ENCODE assay signal across 8 mouse cellular contexts in genomic region chr4:141545743-141546333, GRCm38 (mm10). TPM values are rescaled to one million over a fixed set of nuclear protein-coding genes. Genes with fewer than 3 reads are reported as not detected.
DNase-seq lines count a peak whose midpoint lies in the region; ATAC-seq and TF ChIP-seq lines count a peak whose summit lies in the region.

No protein-coding gene starts in this region.

- no peaks in the 10 kb centered on the region for H3K9me3 ChIP-seq in forebrain, embryonic 15.5 days
- H3K9me3 ChIP-seq in lung, embryonic 14.5 days (ENCODE audit: low read depth, low read length) = no peaks in the 10 kb centered on the region

- peak overlapping the region; percentile 95 for H3K9ac ChIP-seq in forebrain, embryonic 15.5 days (replicated peaks)
- peak overlapping the region; percentile 99 for H3K9ac ChIP-seq in lung, embryonic 14.5 days

- H3K36me3 ChIP-seq in forebrain, embryonic 15.5 days = no peaks in the 10 kb centered on the region
- no peaks in the 10 kb centered on the region for H3K36me3 ChIP-seq in lung, embryonic 14.5 days (ENCODE audit: insufficient read depth)
- H3K36me3 ChIP-seq in thymus, adult 2 months (ENCODE audit: control insufficient read depth, insufficient read depth, low read length) = no peaks in the 10 kb centered on the region

- peak; percentile 62 for ATAC-seq in forebrain, embryonic 15.5 days (replicated peaks)
- peak; percentile 77 for ATAC-seq in lung, embryonic 14.5 days (ENCODE audit: insufficient read depth)

- intact Hi-C loops in heart, postnatal 36 days (cut with DNase I) = loop anchor here (1.0 kb wide), 1 partner anchor 13 kb away; no protein-coding TSS in a partner anchor

- H3K27ac ChIP-seq in forebrain, embryonic 15.5 days (replicated peaks) = peak overlapping the region; percentile 100
- H3K27ac ChIP-seq in layer of hippocampus, adult 2 months = peak overlapping the region; percentile 100
- peak overlapping the region; percentile 100 for H3K27ac ChIP-seq in lung, embryonic 14.5 days (ENCODE audit: low read depth)
- peak overlapping the region; percentile 99 for H3K27ac ChIP-seq in olfactory bulb, adult 2 months (ENCODE audit: insufficient read depth, low read depth, low read length)
- peak overlapping the region; percentile 99 for H3K27ac ChIP-seq in thymus, adult 2 months (ENCODE audit: control insufficient read depth, insufficient read depth, low read length)

- DNase-seq in ES-CJ7 (ENCODE audit: low read depth, low spot score) = peak; percentile 99
- peak; percentile 99 for DNase-seq in cerebellum, adult 11 months
- DNase-seq in heart, postnatal 36 days = peak; percentile 98
- DNase-seq in layer of hippocampus, adult 2 months (ENCODE audit: low spot score in 2 of 2) = peak; percentile 99 to 100
- peak; percentile 100 for DNase-seq in lung, embryonic 14.5 days
- peak; percentile 99 for DNase-seq in thymus, adult 2 months

- no peak for TF ChIP-seq CTCF in layer of hippocampus, adult 2 months (conservative IDR thresholded peaks at IDR 0.05)
- no peak for TF ChIP-seq CTCF in lung, embryonic 14.5 days (IDR thresholded peaks at IDR 0.05; ENCODE audit: low read depth)
- TF ChIP-seq CTCF in olfactory bulb, adult 2 months (IDR thresholded peaks at IDR 0.05; ENCODE audit: insufficient read depth, low read depth, low read length) = no peak
- TF ChIP-seq CTCF in thymus, adult 2 months (IDR thresholded peaks at IDR 0.05; ENCODE audit: borderline replicate concordance, control insufficient read depth, extremely low read depth, insufficient read depth, low read length, poor library complexity) = peak; percentile 49; the same call in 1 of the 2 replicates

- under 1% methylated on average over 56 of the region's 56 CpGs for WGBS in forebrain, embryonic 15.5 days
- under 1% methylated on average over 55 of the region's 56 CpGs for WGBS in lung, embryonic 14.5 days
- 0% methylated on average over 55 of the region's 56 CpGs for WGBS in olfactory bulb, adult 2 months
- WGBS in thymus, adult 2 months = under 1% methylated on average over 52 of the region's 56 CpGs

- H3K27me3 ChIP-seq in forebrain, embryonic 15.5 days = no peaks in the 10 kb centered on the region
- no peaks in the 10 kb centered on the region for H3K27me3 ChIP-seq in lung, embryonic 14.5 days (ENCODE audit: insufficient read depth, low read length)
- no peaks in the 10 kb centered on the region for H3K27me3 ChIP-seq in thymus, adult 2 months (ENCODE audit: control insufficient read depth, insufficient read depth, low read length)

- peak overlapping the region; percentile 61 for H3K4me3 ChIP-seq in forebrain, embryonic 15.5 days
- H3K4me3 ChIP-seq in layer of hippocampus, adult 2 months = peak overlapping the region; percentile 96
- peak overlapping the region; percentile 81 for H3K4me3 ChIP-seq in lung, embryonic 14.5 days (ENCODE audit: low read depth, low read length)
- H3K4me3 ChIP-seq in olfactory bulb, adult 2 months (ENCODE audit: insufficient read depth, low read depth, low read length) = peak overlapping the region; percentile 71
- H3K4me3 ChIP-seq in thymus, adult 2 months (ENCODE audit: control insufficient read depth, insufficient read depth, low read length) = peak overlapping the region; percentile 91

- TF ChIP-seq POLR2A in olfactory bulb, adult 2 months (IDR thresholded peaks at IDR 0.05; ENCODE audit: insufficient read depth, low read depth, low read length) = peak; percentile 92
- TF ChIP-seq POLR2A in thymus, adult 2 months (IDR thresholded peaks at IDR 0.05; ENCODE audit: control insufficient read depth, extremely low read depth, insufficient read depth, low read length, poor library complexity) = peak; percentile 96

- peaks cover 39% of the 10 kb centered on the region for H3K4me1 ChIP-seq in forebrain, embryonic 15.5 days
- no peaks in the 10 kb centered on the region for H3K4me1 ChIP-seq in lung, embryonic 14.5 days (ENCODE audit: insufficient read depth)
- 0 out of 2 replicates have a peak, but pooled peaks cover 2% of the 10 kb centered on the region for H3K4me1 ChIP-seq in olfactory bulb, adult 2 months (ENCODE audit: control insufficient read depth, insufficient read depth, low read length)
- H3K4me1 ChIP-seq in thymus, adult 2 months (replicated peaks; ENCODE audit: control insufficient read depth, insufficient read depth, low read length) = peaks cover 7% of the 10 kb centered on the region; the same call in 1 of the 2 replicates

- H3K4me2 ChIP-seq in forebrain, embryonic 15.5 days (replicated peaks) = peak overlapping the region; percentile 93
- peak overlapping the region; percentile 93 for H3K4me2 ChIP-seq in lung, embryonic 14.5 days

RNA-seq across cellular contexts. Expression of gene Spen, which starts 7.4 kb away (rescaled TPM):
- 18.5 and 18.9 TPM in 2 replicates for polyA plus RNA-seq in forebrain, embryonic 15.5 days (2015; fragmentation: Nextera tagmentation; extraction: Ambion mirVana)
- 10 to 100 TPM; 31.1 to 32.4 TPM for total RNA-seq in heart, postnatal 36 days (2021)
- 10 to 100 TPM; 56.0 to 68.1 TPM for total RNA-seq in layer of hippocampus, adult 2 months (2021)
- polyA plus RNA-seq in lung, embryonic 14.5 days (2014; fragmentation: Nextera tagmentation; extraction: Ambion mirVana) = 15.4 and 15.9 TPM in 2 replicates
- 41.7 TPM in 1 of 2 replicates, not detected in the other for polyA plus RNA-seq in olfactory bulb, adult 2 months (2012; ENCODE audit: insufficient read depth, insufficient read length, low replicate concordance, missing spikeins)
- 63.4 and 84.1 TPM in 2 replicates for polyA plus RNA-seq in thymus, adult 2 months (2012; rRNA removed)

Comparison
In these comparisons a context has a peak if more than half of its experiments do, and no peak if none do; other contexts are left out.
1. Peak in every context shown above with its lines: DNase-seq, ATAC-seq, H3K4me3 ChIP-seq and H3K27ac ChIP-seq.